Mouse (Mus musculus) limb, embryonic 15.5 days (tissue): ENCODE measurements around the gene Ppm1e. TPM values are rescaled to one million over a fixed set of nuclear protein-coding genes. Genes with fewer than 3 reads are reported as not detected.

ENCODE experiments used
- ATAC-seq: fragments of 200-750 bp; cut with Nextera tagmentation; 2 replicates; pipeline ENCODE4 v1.8.0; 2017; ENCODE audit warnings: low read depth, moderate TSS enrichment; ENCODE audit not compliant: insufficient number of reproducible peaks, low FRiP score, low TSS enrichment
- H3K27ac ChIP-seq: fragments of 300-500 bp; sonication (generic); 2 replicates; pipeline ENCODE4 v1.5.1; 2015; ENCODE audit warnings: moderate library complexity, mild to moderate bottlenecking, inconsistent platforms
- H3K27me3 ChIP-seq: fragments of 300-500 bp; sonication (generic); 2 replicates; pipeline ENCODE4 v1.6.1; 2015; ENCODE audit warnings: inconsistent platforms
- H3K36me3 ChIP-seq: fragments of 300-500 bp; sonication (generic); 2 replicates; pipeline ENCODE4 v1.6.1; 2015; ENCODE audit warnings: inconsistent platforms
- H3K4me1 ChIP-seq: fragments of 300-500 bp; sonication (generic); 2 replicates; pipeline ENCODE4 v1.6.1; 2015; ENCODE audit warnings: inconsistent platforms
- H3K4me2 ChIP-seq: fragments of 300-500 bp; sonication (generic); 2 replicates; pipeline ENCODE4 v1.6.1; 2015; ENCODE audit warnings: mild to moderate bottlenecking, inconsistent platforms
- H3K4me3 ChIP-seq: fragments of 300-500 bp; sonication (generic); 2 replicates; pipeline ENCODE4 v1.5.1; 2015; ENCODE audit warnings: mild to moderate bottlenecking, inconsistent platforms
- H3K9ac ChIP-seq: fragments of 300-500 bp; sonication (generic); 2 replicates; pipeline ENCODE4 v1.6.1; 2015; ENCODE audit warnings: inconsistent platforms
- H3K9me3 ChIP-seq: fragments of 300-500 bp; sonication (generic); 2 replicates; pipeline ENCODE4 v1.6.1; 2016; ENCODE audit warnings: inconsistent platforms
- WGBS: fragments of 180-500 bp; shearing (Covaris S2); methylation state at CpG from one replicate; pipeline ENCODE4 v1.1.7; 2015; 5-methylcytosine and 5-hydroxymethylcytosine counted together
- polyA plus RNA-seq: library from polyadenylated mRNA; unstranded; fragments of >200 nt; fragmentation: Nextera tagmentation; extraction: Ambion mirVana; gene quantifications from 2 replicates; pipeline ENCODE4 v1.2.1, GENCODE M21; 2015

Ppm1e gene
- 2.1 and 2.3 TPM in 2 replicates for polyA plus RNA-seq

DNA sequence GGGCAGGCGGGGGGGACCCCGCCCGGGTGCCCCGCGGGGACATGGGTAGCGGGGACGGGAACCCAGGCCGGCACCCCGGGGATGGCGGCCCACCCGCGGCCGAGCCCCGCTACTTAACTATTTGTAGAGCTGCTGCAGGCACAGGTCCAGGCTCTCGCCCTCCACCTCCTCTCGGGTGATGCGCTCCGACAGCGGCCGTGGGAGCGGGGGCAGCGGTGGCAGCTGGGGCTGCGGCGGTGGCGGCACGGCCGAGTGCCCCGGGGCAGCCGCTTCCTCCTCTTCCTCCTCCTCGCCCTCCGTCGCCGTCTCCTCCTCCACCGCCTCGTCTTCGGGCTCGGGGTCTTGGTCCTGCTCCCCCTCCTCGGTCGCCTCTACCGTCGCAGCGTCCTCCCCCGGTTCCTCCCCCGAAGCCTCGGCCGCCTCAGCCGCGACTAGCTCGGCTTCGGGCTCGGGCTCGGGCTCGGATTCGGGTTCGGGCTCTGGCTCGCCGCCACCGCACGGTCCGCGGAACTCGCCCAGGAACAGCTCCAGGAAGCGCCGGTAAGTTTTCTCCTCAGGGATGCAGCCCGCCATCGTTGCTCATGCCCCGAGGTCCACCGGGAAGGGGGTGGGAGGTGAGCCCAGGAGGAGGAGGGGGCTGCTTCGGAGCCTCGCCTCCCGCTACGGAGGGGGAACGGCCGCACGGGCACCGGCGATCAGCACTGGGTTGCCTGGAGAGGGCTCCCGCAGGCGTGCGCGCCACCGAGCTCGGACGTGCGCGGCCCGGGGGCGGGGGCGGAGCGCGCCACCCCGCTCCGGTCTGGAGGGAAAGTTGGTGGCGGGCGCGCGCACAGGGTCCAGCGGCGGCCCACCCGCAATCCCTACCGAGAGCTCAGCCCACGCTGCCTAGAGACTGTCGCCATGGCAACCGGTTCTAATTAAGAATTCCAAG lies at the start of gene Ppm1e:
Ppm1e (minus strand) TSS at position 693 of the 931 bp plus-strand sequence.
- Histone ChIP-seq H3K4me1 (peaks cover 9% of the 10 kb centered on the region), H3K4me3 (peak within 1 kb of the TSS; percentile 67), H3K27ac (no peak within 1 kb of the TSS), H3K36me3 (no peaks in the 10 kb centered on the region), H3K9me3 (no peaks in the 10 kb centered on the region), H3K27me3 (peaks cover 50% of the 10 kb centered on the region), H3K9ac (peak within 1 kb of the TSS; percentile 33; the same call in 1 of the 2 replicates), H3K4me2 (peak within 1 kb of the TSS; percentile 98)
- WGBS, result under 1% methylated on average over 98 of the region's 104 CpGs
- peak; percentile 75 for ATAC-seq

- ATAC-seq, result no peak
- Histone ChIP-seq H3K9me3 (no peaks in the 10 kb centered on the region), H3K9ac (peak within 1 kb of the TSS; percentile 73), H3K27ac (peak within 1 kb of the TSS; percentile 97), H3K36me3 (no peaks in the 10 kb centered on the region), H3K4me1 (peaks cover 7% of the 10 kb centered on the region), H3K27me3 (no peaks in the 10 kb centered on the region), H3K4me2 (peak within 1 kb of the TSS; percentile 54), H3K4me3 (peak within 1 kb of the TSS; percentile 63)
- 83% methylated on average over 27 of the region's 27 CpGs for WGBS
These were observed 46.1 kb upstream of the Ppm1e start, which contains the start of the genes Rad51c and Tex14 for GRCm38 (mm10) chr11:87404876-87405275. Rad51c (minus strand) TSS chr11:87404954. Tex14 (plus strand) TSS chr11:87405065.

DNA sequence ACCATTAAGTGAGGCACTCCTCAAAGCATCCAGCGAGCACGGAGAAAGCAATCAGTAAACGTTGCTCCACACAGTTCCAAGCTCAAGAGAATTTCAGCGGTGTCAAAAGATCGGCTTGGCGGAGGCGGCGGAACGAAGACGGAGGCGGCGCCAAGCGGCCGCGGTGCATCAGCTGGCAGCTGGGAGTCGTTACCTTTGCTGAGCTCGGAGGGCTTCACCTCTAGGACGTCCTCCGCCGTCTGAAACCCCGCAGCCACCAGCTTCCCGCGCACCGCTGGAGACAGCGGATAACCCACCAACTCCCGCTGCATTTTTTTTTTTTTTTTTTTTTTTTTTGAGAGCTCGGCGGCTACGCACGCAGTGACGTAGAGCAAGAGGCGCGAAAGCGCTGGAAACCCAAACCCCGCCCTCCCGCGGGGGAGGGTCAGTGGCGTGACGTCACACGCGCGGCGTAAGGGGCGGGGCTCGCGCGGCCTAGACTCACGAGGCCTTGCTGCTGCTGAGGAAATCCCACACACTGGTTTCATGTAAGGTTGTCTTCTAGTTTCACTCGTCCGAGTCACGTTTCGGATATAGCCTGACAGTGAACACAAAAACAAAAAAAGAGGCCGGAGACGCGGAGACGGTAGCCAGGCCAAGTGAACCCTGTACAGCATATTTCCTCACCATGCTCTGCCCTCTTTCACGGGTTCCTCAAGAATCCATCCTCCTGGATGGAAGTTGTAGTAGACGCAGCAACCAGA lies 45.5 kb upstream of the Ppm1e start:
- Histone ChIP-seq H3K27ac (peak overlapping the region; percentile 97), H3K4me1 (peaks cover 7% of the 10 kb centered on the region), H3K9me3 (no peaks in the 10 kb centered on the region), H3K9ac (peak overlapping the region; percentile 73), H3K4me3 (peak overlapping the region; percentile 63), H3K27me3 (no peaks in the 10 kb centered on the region), H3K4me2 (peak overlapping the region; percentile 54), H3K36me3 (no peaks in the 10 kb centered on the region)
- ATAC-seq, result peak; percentile 89
- WGBS, result 2% methylated on average over 58 of the region's 58 CpGs

- no peaks in the 10 kb centered on the region for H3K27me3 ChIP-seq
- no peak overlapping the region for H3K4me2 ChIP-seq
- H3K27ac ChIP-seq, result no peak overlapping the region
- WGBS, result 91% methylated on average over 2 of the region's 2 CpGs
- H3K9me3 ChIP-seq, result no peaks in the 10 kb centered on the region
- no peaks in the 10 kb centered on the region; the same call in 1 of the 2 replicates for H3K36me3 ChIP-seq
- no peak overlapping the region for H3K9ac ChIP-seq
- 0 out of 2 replicates have a peak, but pooled peaks cover 2% of the 10 kb centered on the region for H3K4me1 ChIP-seq
- no peak overlapping the region for H3K4me3 ChIP-seq
- ATAC-seq, result no peak
These were observed 39.6 kb upstream of the Ppm1e start for GRCm38 (mm10) chr11:87398402-87398801.

DNA sequence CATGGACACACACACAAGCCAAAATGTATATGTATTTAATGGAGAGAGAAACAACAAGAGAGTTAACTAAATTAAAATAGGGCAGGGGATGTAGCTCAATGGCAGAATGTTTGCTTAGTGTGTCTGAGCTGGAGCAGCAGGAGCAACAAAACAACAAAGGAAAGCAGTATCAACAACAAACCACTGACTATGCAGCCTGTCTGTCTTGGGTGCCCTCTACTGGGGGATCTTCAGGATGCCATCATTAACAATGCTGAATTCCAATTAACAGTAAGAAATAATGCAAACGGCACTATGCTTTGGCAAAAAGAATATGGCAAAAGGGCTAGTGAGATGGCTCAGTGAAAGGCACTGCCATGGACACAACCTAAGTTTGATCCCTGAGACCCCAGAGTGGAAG lies 35.0 kb upstream of the Ppm1e start:
- Histone ChIP-seq H3K4me2 (no peak overlapping the region), H3K9me3 (no peaks in the 10 kb centered on the region), H3K4me1 (no peaks in the 10 kb centered on the region), H3K9ac (no peak overlapping the region), H3K27ac (no peak overlapping the region), H3K4me3 (no peak overlapping the region), H3K27me3 (no peaks in the 10 kb centered on the region), H3K36me3 (peaks cover 3% of the 10 kb centered on the region; the same call in 1 of the 2 replicates)
- ATAC-seq, result no peak
- WGBS, result 57% methylated on average over 1 of the region's 1 CpGs

GRCm38 (mm10) chr11:87385676-87386075 lies 26.9 kb upstream of the Ppm1e start:
- no peak for ATAC-seq
- no peak overlapping the region for H3K4me3 ChIP-seq
- no peaks in the 10 kb centered on the region for H3K4me1 ChIP-seq

DNA sequence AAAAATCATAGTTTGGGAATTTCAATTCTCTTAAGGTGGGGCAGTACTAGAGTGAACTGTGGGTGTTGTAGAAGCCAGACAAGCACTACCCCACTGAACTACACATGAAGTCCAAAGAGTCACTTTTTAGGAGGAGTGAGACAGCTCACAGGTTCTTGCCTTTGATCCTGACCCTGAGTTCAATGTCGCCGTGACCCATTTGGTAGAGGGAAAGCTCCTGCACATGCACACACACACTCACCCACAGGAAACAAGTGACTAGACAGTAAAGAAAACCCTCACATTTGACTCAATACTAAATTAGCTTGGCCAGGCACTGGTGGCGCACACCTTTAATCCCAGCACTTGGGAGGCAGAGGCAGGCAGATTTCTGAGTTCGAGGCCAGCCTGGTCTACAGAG lies 25.7 kb upstream of the Ppm1e start:
- WGBS, result 97% methylated on average over 4 of the region's 4 CpGs
- Histone ChIP-seq H3K4me3 (no peak overlapping the region), H3K27me3 (no peaks in the 10 kb centered on the region), H3K4me1 (no peaks in the 10 kb centered on the region), H3K27ac (no peak overlapping the region), H3K4me2 (no peak overlapping the region), H3K9ac (no peak overlapping the region), H3K9me3 (no peaks in the 10 kb centered on the region), H3K36me3 (peaks cover 6% of the 10 kb centered on the region; the same call in 1 of the 2 replicates)
- no peak for ATAC-seq

More at GRCm38 (mm10) chr11:87385676-87386075, 26.9 kb upstream of the Ppm1e start:
- Histone ChIP-seq H3K36me3 (peaks cover 6% of the 10 kb centered on the region; the same call in 1 of the 2 replicates), H3K27me3 (no peaks in the 10 kb centered on the region), H3K27ac (no peak overlapping the region), H3K4me2 (no peak overlapping the region), H3K9me3 (no peaks in the 10 kb centered on the region), H3K9ac (no peak overlapping the region)
- WGBS, result 87% methylated on average over 1 of the region's 1 CpGs

- no peaks in the 10 kb centered on the region for H3K4me1 ChIP-seq
- H3K9me3 ChIP-seq, result no peaks in the 10 kb centered on the region
- 41% methylated on average over 9 of the region's 9 CpGs for WGBS
- H3K4me2 ChIP-seq, result no peak overlapping the region
- H3K9ac ChIP-seq, result no peak overlapping the region
- H3K27ac ChIP-seq, result no peak overlapping the region
- H3K27me3 ChIP-seq, result no peaks in the 10 kb centered on the region
- H3K4me3 ChIP-seq, result no peak overlapping the region
- no peaks in the 10 kb centered on the region for H3K36me3 ChIP-seq
- ATAC-seq, result no peak
These were observed 9.2 kb upstream of the Ppm1e start for GRCm38 (mm10) chr11:87367865-87368580.

GRCm38 (mm10) chr11:87367061-87367460 lies 8.2 kb upstream of the Ppm1e start:
- no peaks in the 10 kb centered on the region for H3K9me3 ChIP-seq
- no peak overlapping the region for H3K4me2 ChIP-seq
- no peaks in the 10 kb centered on the region for H3K27me3 ChIP-seq
- no peak overlapping the region for H3K27ac ChIP-seq
- no peaks in the 10 kb centered on the region for H3K36me3 ChIP-seq
- no peak overlapping the region for H3K4me3 ChIP-seq
- H3K4me1 ChIP-seq, result no peaks in the 10 kb centered on the region
- WGBS, result 84% methylated on average over 7 of the region's 7 CpGs
- no peak overlapping the region for H3K9ac ChIP-seq
- ATAC-seq, result no peak

GRCm38 (mm10) chr11:87365120-87365519 lies 6.3 kb upstream of the Ppm1e start:
- Histone ChIP-seq H3K27me3 (peaks cover 11% of the 10 kb centered on the region; the same call in 1 of the 2 replicates), H3K27ac (no peak overlapping the region), H3K4me3 (no peak overlapping the region), H3K4me2 (no peak overlapping the region), H3K4me1 (no peaks in the 10 kb centered on the region), H3K9me3 (no peaks in the 10 kb centered on the region), H3K36me3 (no peaks in the 10 kb centered on the region), H3K9ac (no peak overlapping the region)
- ATAC-seq, result no peak
- 90% methylated on average over 5 of the region's 5 CpGs for WGBS

DNA sequence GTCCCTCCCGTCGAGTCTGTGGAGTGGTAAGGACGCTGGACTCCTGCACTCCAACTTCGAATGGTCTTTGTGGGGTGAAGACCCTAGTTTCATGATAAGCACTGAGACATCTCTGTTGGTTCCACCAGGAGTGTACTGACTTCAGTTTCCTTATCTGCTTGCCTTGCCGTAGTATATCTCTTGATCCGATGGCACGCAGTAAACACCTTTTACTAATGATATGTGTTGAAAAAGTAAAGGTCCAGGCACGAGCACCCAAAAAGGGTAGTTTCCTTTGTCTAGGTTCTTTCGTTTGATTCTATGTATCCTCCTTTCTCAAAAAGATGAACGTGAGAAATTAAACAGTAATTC lies 414 bp upstream of the Ppm1e start:
- Histone ChIP-seq H3K27me3 (peaks cover 50% of the 10 kb centered on the region), H3K36me3 (no peaks in the 10 kb centered on the region), H3K9ac (0 out of 2 replicates have a peak overlapping the region, but pooled peaks have one; percentile 33), H3K4me3 (peak overlapping the region; percentile 67), H3K27ac (no peak overlapping the region), H3K9me3 (no peaks in the 10 kb centered on the region), H3K4me1 (peaks cover 9% of the 10 kb centered on the region), H3K4me2 (peak overlapping the region; percentile 98)
- ATAC-seq, result no peak
- 13% methylated on average over 10 of the region's 10 CpGs for WGBS
